Mouse (Mus musculus) hindbrain, embryonic 13.5 days (tissue): ENCODE data around the gene Nme7. TPM values are rescaled to one million over a fixed set of nuclear protein-coding genes. Genes with fewer than 3 reads are reported as not detected.

ENCODE experiments used
- ATAC-seq: fragments of 200-750 bp; cut with Nextera tagmentation; 2 replicates; pipeline ENCODE4 v1.8.0; 2017; ENCODE audit warnings: moderate TSS enrichment; ENCODE audit not compliant: low FRiP score
- H3K27ac ChIP-seq: fragments of 300-500 bp; sonication (generic); 2 replicates; pipeline ENCODE4 v1.5.1; 2015; ENCODE audit warnings: inconsistent platforms, mild to moderate bottlenecking, moderate library complexity
- H3K27me3 ChIP-seq: fragments of 300-500 bp; sonication (generic); 2 replicates; pipeline ENCODE4 v1.6.1; 2015; ENCODE audit warnings: mild to moderate bottlenecking, inconsistent platforms
- H3K36me3 ChIP-seq: fragments of 300-500 bp; sonication (generic); 2 replicates; pipeline ENCODE4 v1.6.1; 2015; ENCODE audit warnings: mild to moderate bottlenecking, inconsistent platforms
- H3K4me1 ChIP-seq: fragments of 300-500 bp; sonication (generic); replicated peaks from 2 replicates; pipeline ENCODE4 v1.6.1; 2015; ENCODE audit warnings: inconsistent platforms
- H3K4me2 ChIP-seq: fragments of 300-500 bp; sonication (generic); 2 replicates; pipeline ENCODE4 v1.6.1; 2015; ENCODE audit warnings: inconsistent platforms, mild to moderate bottlenecking, moderate library complexity
- H3K4me3 ChIP-seq: fragments of 300-500 bp; sonication (generic); 2 replicates; pipeline ENCODE4 v1.5.1; 2015; ENCODE audit warnings: mild to moderate bottlenecking, inconsistent platforms
- H3K9ac ChIP-seq: fragments of 300-500 bp; sonication (generic); 2 replicates; pipeline ENCODE4 v1.6.1; 2015; ENCODE audit warnings: mild to moderate bottlenecking, inconsistent platforms
- H3K9me3 ChIP-seq: fragments of 300-500 bp; sonication (generic); 2 replicates; pipeline ENCODE4 v1.6.1; 2016; ENCODE audit warnings: inconsistent platforms
- WGBS: fragments of 180-500 bp; shearing (Covaris S2); methylation state at CpG from one replicate; pipeline ENCODE4 v1.1.7; 2015; 5-methylcytosine and 5-hydroxymethylcytosine counted together
- polyA plus RNA-seq: library from polyadenylated mRNA; unstranded; fragments of >200 nt; fragmentation: Nextera tagmentation; extraction: Ambion mirVana; gene quantifications from 2 replicates; pipeline ENCODE4 v1.2.1, GENCODE M21; 2015

Nme7 gene
- polyA plus RNA-seq, 1 experiment from 2014 or later: 30.1 TPM

GRCm38 (mm10) chr1:164456731-164457130, 152.8 kb downstream of the Nme7 start:
- ATAC-seq: no peak
- Histone ChIP-seq H3K27me3 (0 out of 2 replicates have a peak, but pooled peaks cover 7% of the 10 kb centered on the region), H3K9ac (peak overlapping the region; percentile 91), H3K4me1 (peaks cover 65% of the 10 kb centered on the region), H3K4me3 (peak overlapping the region; percentile 78), H3K4me2 (peak overlapping the region; percentile 73), H3K27ac (peak overlapping the region; percentile 97), H3K9me3 (no peaks in the 10 kb centered on the region), H3K36me3 (peaks cover 15% of the 10 kb centered on the region)
- 4% methylated on average over 8 of the region's 8 CpGs for WGBS

- WGBS: under 1% methylated on average over 63 of the region's 76 CpGs
- H3K27ac ChIP-seq: peak overlapping the region; percentile 97
- H3K4me3 ChIP-seq: peak overlapping the region; percentile 78
- peak; percentile 92 for ATAC-seq
- no peaks in the 10 kb centered on the region for H3K9me3 ChIP-seq
- peak overlapping the region; percentile 91 for H3K9ac ChIP-seq
- H3K36me3 ChIP-seq: peaks cover 6% of the 10 kb centered on the region
- H3K4me1 ChIP-seq: peaks cover 70% of the 10 kb centered on the region
- peaks cover 7% of the 10 kb centered on the region; the same call in 1 of the 2 replicates for H3K27me3 ChIP-seq
- H3K4me2 ChIP-seq: peak overlapping the region; percentile 73
Measured at GRCm38 (mm10) chr1:164457531-164458244, 153.8 kb downstream of the Nme7 start.

- peaks cover 1% of the 10 kb centered on the region for H3K36me3 ChIP-seq
- H3K27me3 ChIP-seq: peaks cover 7% of the 10 kb centered on the region; the same call in 1 of the 2 replicates
- H3K27ac ChIP-seq: peak within 1 kb of the TSS; percentile 97
- ATAC-seq: peak; percentile 96
- H3K4me1 ChIP-seq: peaks cover 70% of the 10 kb centered on the region
- H3K9me3 ChIP-seq: no peaks in the 10 kb centered on the region
- peak within 1 kb of the TSS; percentile 73 for H3K4me2 ChIP-seq
- H3K9ac ChIP-seq: peak within 1 kb of the TSS; percentile 91
- WGBS: under 1% methylated on average over 32 of the region's 35 CpGs
- H3K4me3 ChIP-seq: peak within 1 kb of the TSS; percentile 78
Measured at GRCm38 (mm10) chr1:164458245-164458613, 154.3 kb downstream of the Nme7 start, which contains the start of gene Atp1b1. Gene Atp1b1 (minus strand): TSS chr1:164458355.

GRCm38 (mm10) chr1:164458621-164459051, 154.7 kb downstream of the Nme7 start:
- no peaks in the 10 kb centered on the region for H3K36me3 ChIP-seq
- peak overlapping the region; percentile 73 for H3K4me2 ChIP-seq
- peaks cover 68% of the 10 kb centered on the region for H3K4me1 ChIP-seq
- peak overlapping the region; percentile 78 for H3K4me3 ChIP-seq
- H3K9ac ChIP-seq: peak overlapping the region; percentile 91
- peaks cover 7% of the 10 kb centered on the region; the same call in 1 of the 2 replicates for H3K27me3 ChIP-seq
- peak; percentile 65 for ATAC-seq
- WGBS: 2% methylated on average over 22 of the region's 22 CpGs
- peak overlapping the region; percentile 97 for H3K27ac ChIP-seq
- no peaks in the 10 kb centered on the region for H3K9me3 ChIP-seq

- H3K4me3 ChIP-seq: peak overlapping the region; percentile 78
- H3K27ac ChIP-seq: peak overlapping the region; percentile 97
- H3K9ac ChIP-seq: peak overlapping the region; percentile 91
- ATAC-seq: no peak
- H3K9me3 ChIP-seq: no peaks in the 10 kb centered on the region
- H3K4me2 ChIP-seq: peak overlapping the region; percentile 73
- peaks cover 61% of the 10 kb centered on the region for H3K4me1 ChIP-seq
- H3K36me3 ChIP-seq: no peaks in the 10 kb centered on the region
- 59% methylated on average over 12 of the region's 12 CpGs for WGBS
- H3K27me3 ChIP-seq: peaks cover 7% of the 10 kb centered on the region; the same call in 1 of the 2 replicates
Measured at GRCm38 (mm10) chr1:164459127-164459905, 155.4 kb downstream of the Nme7 start.

- Histone ChIP-seq H3K9ac (peak overlapping the region; percentile 58), H3K27ac (no peak overlapping the region), H3K4me3 (no peak overlapping the region), H3K4me2 (peak overlapping the region; percentile 34), H3K36me3 (no peaks in the 10 kb centered on the region), H3K4me1 (peaks cover 45% of the 10 kb centered on the region), H3K27me3 (peaks cover 7% of the 10 kb centered on the region; the same call in 1 of the 2 replicates), H3K9me3 (no peaks in the 10 kb centered on the region)
- ATAC-seq: no peak
- WGBS: 67% methylated on average over 13 of the region's 13 CpGs
Measured at GRCm38 (mm10) chr1:164460921-164461697, 157.2 kb downstream of the Nme7 start.

GRCm38 (mm10) chr1:164461726-164462125, 157.8 kb downstream of the Nme7 start:
- 31% methylated on average over 10 of the region's 10 CpGs for WGBS
- Histone ChIP-seq H3K4me1 (peaks cover 39% of the 10 kb centered on the region), H3K9me3 (no peaks in the 10 kb centered on the region), H3K4me3 (0 out of 2 replicates have a peak overlapping the region, but pooled peaks have one; percentile 9), H3K9ac (peak overlapping the region; percentile 58), H3K27me3 (peaks cover 7% of the 10 kb centered on the region; the same call in 1 of the 2 replicates), H3K4me2 (peak overlapping the region; percentile 34), H3K27ac (no peak overlapping the region), H3K36me3 (no peaks in the 10 kb centered on the region)
- no peak for ATAC-seq

GRCm38 (mm10) chr1:164467406-164467805, 163.5 kb downstream of the Nme7 start:
- no peaks in the 10 kb centered on the region for H3K36me3 ChIP-seq
- H3K4me2 ChIP-seq: no peak overlapping the region
- no peak overlapping the region for H3K4me3 ChIP-seq
- H3K27ac ChIP-seq: no peak overlapping the region
- no peak overlapping the region for H3K9ac ChIP-seq
- H3K4me1 ChIP-seq: no peaks in the 10 kb centered on the region
- 96% methylated on average over 10 of the region's 10 CpGs for WGBS
- ATAC-seq: no peak
- H3K27me3 ChIP-seq: no peaks in the 10 kb centered on the region; the same call in 1 of the 2 replicates
- H3K9me3 ChIP-seq: no peaks in the 10 kb centered on the region

- WGBS: 90% methylated on average over 8 of the region's 8 CpGs
- no peak overlapping the region for H3K4me3 ChIP-seq
- no peak for ATAC-seq
Measured at GRCm38 (mm10) chr1:164468329-164468728, 164.4 kb downstream of the Nme7 start.

GRCm38 (mm10) chr1:164470985-164471384, 167.1 kb downstream of the Nme7 start:
- H3K9me3 ChIP-seq: no peaks in the 10 kb centered on the region
- H3K4me2 ChIP-seq: no peak overlapping the region
- no peak for ATAC-seq
- no peaks in the 10 kb centered on the region for H3K36me3 ChIP-seq
- H3K9ac ChIP-seq: no peak overlapping the region
- no peaks in the 10 kb centered on the region for H3K27me3 ChIP-seq
- H3K4me1 ChIP-seq: no peaks in the 10 kb centered on the region; the same call in none of the 2 replicates
- no peak overlapping the region for H3K4me3 ChIP-seq
- H3K27ac ChIP-seq: no peak overlapping the region
- 51% methylated on average over 6 of the region's 6 CpGs for WGBS

More at GRCm38 (mm10) chr1:164468329-164468728, 164.4 kb downstream of the Nme7 start:
- Histone ChIP-seq H3K9me3 (no peaks in the 10 kb centered on the region), H3K27me3 (no peaks in the 10 kb centered on the region), H3K4me1 (no peaks in the 10 kb centered on the region), H3K27ac (no peak overlapping the region), H3K4me2 (no peak overlapping the region), H3K9ac (no peak overlapping the region), H3K36me3 (no peaks in the 10 kb centered on the region)

- no peaks in the 10 kb centered on the region for H3K36me3 ChIP-seq
- 90% methylated on average over 5 of the region's 5 CpGs for WGBS
- H3K27me3 ChIP-seq: no peaks in the 10 kb centered on the region
- ATAC-seq: no peak
- H3K4me3 ChIP-seq: no peak overlapping the region
- no peak overlapping the region for H3K27ac ChIP-seq
- H3K9me3 ChIP-seq: no peaks in the 10 kb centered on the region
- H3K4me2 ChIP-seq: no peak overlapping the region
- no peaks in the 10 kb centered on the region; the same call in none of the 2 replicates for H3K4me1 ChIP-seq
- no peak overlapping the region for H3K9ac ChIP-seq
Measured at GRCm38 (mm10) chr1:164471632-164472031, 167.7 kb downstream of the Nme7 start.
